Mouse (Mus musculus) cerebellum, postnatal 25 days (tissue): ENCODE results near the gene Plekhd1.

Source experiments
- DNase-seq, 2 experiments: peaks; one replicate each; pipeline ENCODE4 v3.0.0; 2021; ENCODE audit warnings: mixed read lengths in 2 of 2

The Plekhd1 gene

GRCm38 (mm10) chr12:80701332-80701731, 8.9 kb downstream of the Plekhd1 start:
- peak in 1 of 2 experiments; percentile 45 for DNase-seq

GRCm38 (mm10) chr12:80706208-80706914, 14.0 kb downstream of the Plekhd1 start:
- no peak for DNase-seq

GRCm38 (mm10) chr12:80706915-80707604, 14.7 kb downstream of the Plekhd1 start:
- DNase-seq = peak; percentile 58 to 65

- no peak for DNase-seq
These were observed 23.5 kb downstream of the Plekhd1 start for GRCm38 (mm10) chr12:80715915-80716314.

- no peak for DNase-seq
These were observed 26.8 kb downstream of the Plekhd1 start for GRCm38 (mm10) chr12:80719141-80719540.

GRCm38 (mm10) chr12:80720507-80720906, 28.1 kb downstream of the Plekhd1 start:
- DNase-seq = no peak

- DNase-seq = no peak
These were observed 29.1 kb downstream of the Plekhd1 start for GRCm38 (mm10) chr12:80721458-80721857.

- peak; percentile 90 to 94 for DNase-seq
These were observed 32.6 kb downstream of the Plekhd1 start for GRCm38 (mm10) chr12:80724853-80725559.

GRCm38 (mm10) chr12:80728207-80728606, 35.8 kb downstream of the Plekhd1 start:
- no peak for DNase-seq

GRCm38 (mm10) chr12:80728814-80729213, 36.4 kb downstream of the Plekhd1 start:
- no peak for DNase-seq

GRCm38 (mm10) chr12:80729758-80730530, 37.6 kb downstream of the Plekhd1 start:
- no peak for DNase-seq

GRCm38 (mm10) chr12:80730567-80730966, 38.2 kb downstream of the Plekhd1 start:
- DNase-seq = peak; percentile 63 to 81

- DNase-seq = no peak
These were observed 42.4 kb downstream of the Plekhd1 start for GRCm38 (mm10) chr12:80734526-80735470.

GRCm38 (mm10) chr12:80736464-80737282, 44.3 kb downstream of the Plekhd1 start:
- peak; percentile 22 to 44 for DNase-seq

- no peak for DNase-seq
These were observed 44.9 kb downstream of the Plekhd1 start for GRCm38 (mm10) chr12:80737283-80737600.

- peak; percentile 67 to 76 for DNase-seq
These were observed 47.1 kb downstream of the Plekhd1 start for GRCm38 (mm10) chr12:80739482-80739881.

- no peak for DNase-seq
These were observed 52.2 kb downstream of the Plekhd1 start for GRCm38 (mm10) chr12:80744614-80745013.

- no peak for DNase-seq
These were observed 53.8 kb downstream of the Plekhd1 start for GRCm38 (mm10) chr12:80746031-80746813.

GRCm38 (mm10) chr12:80751556-80751955, 59.2 kb downstream of the Plekhd1 start:
- no peak for DNase-seq
